Mouse (Mus musculus): ENCODE data around the gene Uqcr11. TPM values are rescaled to one million over a fixed set of nuclear protein-coding genes. Genes with fewer than 3 reads are reported as not detected.

The Uqcr11 gene
- polyA plus RNA-seq, 1 experiment = 983 TPM

GRCm38 (mm10) chr10:80399191-80399972 lies 7.2 kb downstream of the Uqcr11 start, which contains the start of gene Mbd3:
Gene Mbd3 (minus strand): TSS chr10:80399550.
- peak; percentile 97 for DNase-seq (ENCODE audit: low spot score)

- peak; percentile 96 for DNase-seq (ENCODE audit: low spot score)
These were observed 7.9 kb downstream of the Uqcr11 start for GRCm38 (mm10) chr10:80398719-80399190.

- no peak for DNase-seq (ENCODE audit: low spot score)
These were observed 8.5 kb downstream of the Uqcr11 start for GRCm38 (mm10) chr10:80398174-80398535.

GRCm38 (mm10) chr10:80397524-80398173 lies 9.0 kb downstream of the Uqcr11 start:
- no peak for DNase-seq (ENCODE audit: low spot score)

GRCm38 (mm10) chr10:80396822-80397523 lies 9.7 kb downstream of the Uqcr11 start:
- DNase-seq (ENCODE audit: low spot score) = no peak

- DNase-seq (ENCODE audit: low spot score) = no peak
These were observed 11.5 kb downstream of the Uqcr11 start for GRCm38 (mm10) chr10:80395025-80395627.

- DNase-seq (ENCODE audit: low spot score) = no peak
These were observed 13.9 kb downstream of the Uqcr11 start for GRCm38 (mm10) chr10:80392687-80393086.

GRCm38 (mm10) chr10:80390697-80391096 lies 15.9 kb downstream of the Uqcr11 start:
- no peak for DNase-seq (ENCODE audit: low spot score)

- DNase-seq (ENCODE audit: low spot score) = no peak
These were observed 17.4 kb downstream of the Uqcr11 start for GRCm38 (mm10) chr10:80389185-80389708.

GRCm38 (mm10) chr10:80388731-80389130 lies 17.9 kb downstream of the Uqcr11 start:
- no peak for DNase-seq (ENCODE audit: low spot score)

- peak; percentile 84 for DNase-seq (ENCODE audit: low spot score)
These were observed 19.1 kb downstream of the Uqcr11 start, which contains the start of gene Mex3d for GRCm38 (mm10) chr10:80387522-80387959. Gene Mex3d (minus strand): TSS chr10:80387659.

GRCm38 (mm10) chr10:80386735-80387471 lies 19.7 kb downstream of the Uqcr11 start:
- no peak for DNase-seq (ENCODE audit: low spot score)

GRCm38 (mm10) chr10:80385811-80386734 lies 20.6 kb downstream of the Uqcr11 start:
- no peak for DNase-seq (ENCODE audit: low spot score)

- DNase-seq (ENCODE audit: low spot score) = no peak
These were observed 21.3 kb downstream of the Uqcr11 start for GRCm38 (mm10) chr10:80385310-80385709.

- DNase-seq (ENCODE audit: low spot score) = no peak
These were observed 21.9 kb downstream of the Uqcr11 start for GRCm38 (mm10) chr10:80384709-80385108.

- DNase-seq (ENCODE audit: low spot score) = no peak
These were observed 22.5 kb downstream of the Uqcr11 start for GRCm38 (mm10) chr10:80384115-80384639.

GRCm38 (mm10) chr10:80383431-80383830 lies 23.2 kb downstream of the Uqcr11 start:
- DNase-seq (ENCODE audit: low spot score) = no peak

- no peak for DNase-seq (ENCODE audit: low spot score)
These were observed 23.8 kb downstream of the Uqcr11 start for GRCm38 (mm10) chr10:80382641-80383365.

- no peak for DNase-seq (ENCODE audit: low spot score)
These were observed 28.9 kb downstream of the Uqcr11 start for GRCm38 (mm10) chr10:80377716-80378115.

Measured in urinary bladder, adult 2 months (tissue).